Comparison of ENCODE assay signal across 22 mouse cellular contexts in genomic region chr4:33033515-33033914, GRCm38 (mm10). TPM values are rescaled to one million over a fixed set of nuclear protein-coding genes. Genes with fewer than 3 reads are reported as not detected.
DNase-seq lines count a peak whose midpoint lies in the region; ATAC-seq and TF ChIP-seq lines count a peak whose summit lies in the region.
"Had no signal": no experiment of that assay in that cellular context is flagged by ENCODE, and none has a peak within 500 bp of the region (broad histone marks: within the 10 kb centered on the region; RNA-seq: fewer than 3 reads in every experiment).

No protein-coding gene starts in this region.

- H3K9me3 ChIP-seq in liver, embryonic 12.5 days (replicated peaks), result no peaks in the 10 kb centered on the region
- H3K9me3 ChIP-seq in liver, embryonic 11.5 days (ENCODE audit: control insufficient read depth, low read length), result 0 out of 2 replicates have a peak, but pooled peaks cover 2% of the 10 kb centered on the region
- H3K9me3 ChIP-seq in G1E (replicated peaks), result no peaks in the 10 kb centered on the region
- H3K9me3 ChIP-seq in liver, embryonic 16.5 days (replicated peaks; ENCODE audit: control insufficient read depth, low read length), result no peaks in the 10 kb centered on the region; the same call in 1 of the 2 replicates
- H3K9me3 ChIP-seq: limb, embryonic 12.5 days; liver, embryonic 15.5 days had no signal

- WGBS in liver, embryonic 12.5 days (ENCODE audit: insufficient replicate concordance), result 31% methylated on average over 6 of the region's 6 CpGs
- 40% methylated on average over 6 of the region's 6 CpGs for WGBS in liver, embryonic 11.5 days
- 35% methylated on average over 6 of the region's 6 CpGs for WGBS in liver, embryonic 16.5 days (ENCODE audit: insufficient replicate concordance)

- H3K4me3 ChIP-seq in liver, embryonic 12.5 days, result no peak overlapping the region
- H3K4me3 ChIP-seq in liver, embryonic 11.5 days (ENCODE audit: low read depth, low read length), result no peak overlapping the region
- H3K4me3 ChIP-seq in G1E (ENCODE audit: low read depth, low read length), result no peak overlapping the region
- H3K4me3 ChIP-seq in liver, embryonic 16.5 days (ENCODE audit: low read depth, low read length), result no peak overlapping the region
- H3K4me3 ChIP-seq: limb, embryonic 12.5 days had no signal

- ATAC-seq in liver, embryonic 12.5 days, result no peak
- no peak for ATAC-seq in liver, embryonic 11.5 days (replicated peaks; ENCODE audit: low FRiP score)
- ATAC-seq in G1E (ENCODE audit: extremely low read depth, insufficient number of reproducible peaks, low FRiP score, poor library complexity, severe bottlenecking), result 0 out of 2 replicates have a peak, but pooled peaks have one; percentile 16
- ATAC-seq in liver, embryonic 16.5 days (ENCODE audit: low read depth), result no peak
- no peak for ATAC-seq in megakaryocyte-erythroid progenitor cell, adult 5-6 weeks (replicated peaks; ENCODE audit: low FRiP score, low TSS enrichment, poor library complexity, severe bottlenecking)
- ATAC-seq: hindbrain, embryonic 16.5 days; intestine, postnatal 0 days; midbrain, embryonic 16.5 days; Patski had no signal

- H3K4me1 ChIP-seq in liver, embryonic 12.5 days, result peaks cover 31% of the 10 kb centered on the region
- peaks cover 3% of the 10 kb centered on the region; the same call in 1 of the 2 replicates for H3K4me1 ChIP-seq in liver, embryonic 11.5 days (replicated peaks; ENCODE audit: control insufficient read depth, insufficient read depth, low read length)
- peaks cover 24% of the 10 kb centered on the region for H3K4me1 ChIP-seq in G1E (ENCODE audit: insufficient read depth, low read depth, low read length)
- peaks cover 21% of the 10 kb centered on the region for H3K4me1 ChIP-seq in liver, embryonic 16.5 days (ENCODE audit: control insufficient read depth, low read depth, low read length)

- H3K9ac ChIP-seq in liver, embryonic 12.5 days, result no peak overlapping the region; the same call in 1 of the 2 replicates
- H3K9ac ChIP-seq in liver, embryonic 11.5 days (ENCODE audit: low read depth, low read length), result no peak overlapping the region
- no peak overlapping the region for H3K9ac ChIP-seq in liver, embryonic 16.5 days (ENCODE audit: low read depth, low read length)
- H3K9ac ChIP-seq: limb, embryonic 12.5 days; liver, embryonic 15.5 days had no signal

- H3K4me2 ChIP-seq in liver, embryonic 12.5 days, result peak overlapping the region; percentile 92; the same call in 1 of the 2 replicates
- H3K4me2 ChIP-seq in liver, embryonic 11.5 days, result no peak overlapping the region
- 0 out of 2 replicates have a peak overlapping the region, but pooled peaks have one; percentile 17 for H3K4me2 ChIP-seq in liver, embryonic 16.5 days (ENCODE audit: low read depth, low read length)

- no peak for DNase-seq in liver, embryonic 11.5 days (ENCODE audit: low spot score)
- peak; percentile 52 for DNase-seq in CD4-positive, CD25-positive, alpha-beta regulatory T cell, adult 2 months (ENCODE audit: low read depth, low spot score)
- DNase-seq in G1E (ENCODE audit: low spot score), result no peak
- no peak for DNase-seq in right cerebral cortex, postnatal 4 days
- DNase-seq: adrenal gland, adult 2 months; B cell, adult 2 months; cerebellum, adult 11-12 months; cerebellum, postnatal 25 days; kidney, postnatal 36 days had no signal

- H3K27me3 ChIP-seq in liver, embryonic 12.5 days (replicated peaks), result peaks cover 12% of the 10 kb centered on the region
- H3K27me3 ChIP-seq in liver, embryonic 11.5 days (replicated peaks; ENCODE audit: control insufficient read depth, insufficient read depth, low read length), result no peaks in the 10 kb centered on the region
- no peaks in the 10 kb centered on the region for H3K27me3 ChIP-seq in G1E (ENCODE audit: insufficient read depth, low read length)
- no peaks in the 10 kb centered on the region for H3K27me3 ChIP-seq in liver, embryonic 16.5 days (ENCODE audit: control insufficient read depth, insufficient read depth, low read depth, low read length)
- H3K27me3 ChIP-seq: limb, embryonic 12.5 days; megakaryocyte, embryonic 14.5 days; Patski had no signal

- peaks cover 24% of the 10 kb centered on the region for H3K36me3 ChIP-seq in liver, embryonic 12.5 days
- H3K36me3 ChIP-seq in liver, embryonic 11.5 days (ENCODE audit: control insufficient read depth, insufficient read depth, low read length), result 0 out of 2 replicates have a peak, but pooled peaks cover 5% of the 10 kb centered on the region
- H3K36me3 ChIP-seq in G1E (replicated peaks), result peaks cover 37% of the 10 kb centered on the region
- H3K36me3 ChIP-seq in liver, embryonic 16.5 days (ENCODE audit: control insufficient read depth, insufficient read depth), result peaks cover 2% of the 10 kb centered on the region

- TF ChIP-seq CTCF in G1E (IDR thresholded peaks at IDR 0.05; ENCODE audit: low read depth, low read length), result no peak

- no peak overlapping the region for H3K27ac ChIP-seq in liver, embryonic 12.5 days
- H3K27ac ChIP-seq in liver, embryonic 11.5 days (ENCODE audit: low read depth, low read length), result no peak overlapping the region
- no peak overlapping the region for H3K27ac ChIP-seq in liver, embryonic 16.5 days (ENCODE audit: low read length)
- H3K27ac ChIP-seq: forebrain, embryonic 10.5 days; limb, embryonic 12.5 days; liver, embryonic 15.5 days had no signal

RNA-seq across cellular contexts. Expression of gene Ube2j1, which starts 2.3 kb away (rescaled TPM):
- 34.2 and 36.0 TPM in 2 replicates for polyA plus RNA-seq in liver, embryonic 12.5 days (2016; fragmentation: Nextera tagmentation; extraction: Ambion mirVana)
- 43.6 and 44.3 TPM in 2 replicates for polyA plus RNA-seq in liver, embryonic 11.5 days (2014; fragmentation: Nextera tagmentation; extraction: Ambion mirVana)
- total RNA-seq in G1E (2014; fragmentation: Nextera tagmentation) (73.5 and 85.3 TPM in 2 replicates), G1E (2017) (44.8 and 48.1 TPM in 2 replicates)
- polyA plus RNA-seq in G1E (2012), result 31.8 and 32.3 TPM in 2 replicates
- polyA plus RNA-seq in liver, embryonic 16.5 days (2015; fragmentation: Nextera tagmentation; extraction: Ambion mirVana), result 25.6 and 28.6 TPM in 2 replicates
- total RNA-seq in megakaryocyte-erythroid progenitor cell, adult 5-6 weeks (2014; fragmentation: Nextera tagmentation), result 37.2 and 51.3 TPM in 2 replicates
- 43.5 and 48.0 TPM in 2 replicates for total RNA-seq in megakaryocyte-erythroid progenitor cell, adult 5-6 weeks (2017)

RNA-seq across cellular contexts. Expression of gene Gabrr2, which starts 29.3 kb away (rescaled TPM):
- polyA plus RNA-seq in liver, embryonic 12.5 days (2016; fragmentation: Nextera tagmentation; extraction: Ambion mirVana), result not detected in 2 replicates
- not detected in 2 replicates for polyA plus RNA-seq in liver, embryonic 11.5 days (2014; fragmentation: Nextera tagmentation; extraction: Ambion mirVana)
- total RNA-seq in G1E (2014; fragmentation: Nextera tagmentation) (1.5 TPM in 1 of 2 replicates, not detected in the other), G1E (2017) (0.22 TPM in 1 of 2 replicates, not detected in the other)
- polyA plus RNA-seq in G1E (2012), result not detected in 2 replicates
- not detected in 2 replicates for polyA plus RNA-seq in liver, embryonic 16.5 days (2015; fragmentation: Nextera tagmentation; extraction: Ambion mirVana)
- total RNA-seq in megakaryocyte-erythroid progenitor cell, adult 5-6 weeks (2014; fragmentation: Nextera tagmentation), result 4.0 TPM in 1 of 2 replicates, not detected in the other
- not detected in 2 replicates for total RNA-seq in megakaryocyte-erythroid progenitor cell, adult 5-6 weeks (2017)
- total RNA-seq: adrenal gland, adult 2 months; hematopoietic stem cell, adult 5-6 weeks had no signal
- polyA plus RNA-seq: kidney, embryonic 14.5 days; liver, embryonic 15.5 days had no signal

RNA-seq across cellular contexts. Expression of gene Rragd, which starts 50.7 kb away (rescaled TPM):
- polyA plus RNA-seq in liver, embryonic 12.5 days (2016; fragmentation: Nextera tagmentation; extraction: Ambion mirVana), result 4.0 and 4.3 TPM in 2 replicates
- polyA plus RNA-seq in liver, embryonic 11.5 days (2014; fragmentation: Nextera tagmentation; extraction: Ambion mirVana), result 4.6 and 4.9 TPM in 2 replicates
- total RNA-seq in G1E (2014; fragmentation: Nextera tagmentation), result 6.9 and 9.1 TPM in 2 replicates
- 38.4 and 44.3 TPM in 2 replicates for total RNA-seq in G1E (2017)
- 0.49 and 0.61 TPM in 2 replicates for polyA plus RNA-seq in G1E (2012)
- polyA plus RNA-seq in liver, embryonic 16.5 days (2015; fragmentation: Nextera tagmentation; extraction: Ambion mirVana), result 1.1 and 1.4 TPM in 2 replicates
- not detected in 2 replicates for total RNA-seq in megakaryocyte-erythroid progenitor cell, adult 5-6 weeks (2014; fragmentation: Nextera tagmentation)
- total RNA-seq in megakaryocyte-erythroid progenitor cell, adult 5-6 weeks (2017), result 0.14 TPM in 1 of 2 replicates, not detected in the other
